Mouse (Mus musculus) heart, adult 10 weeks (tissue): Measurements from ENCODE around the gene Nat8f5. TPM values are rescaled to one million over a fixed set of nuclear protein-coding genes. Genes with fewer than 3 reads are reported as not detected.

ENCODE experiments used
- polyA plus RNA-seq: library from polyadenylated mRNA; stranded (reverse); fragments of 350-450 nt; fragmentation: Illumina TruSeq; extraction: RNeasy Lipid Tissue Mini Kit (QIAGEN cat#74804); gene quantifications from one replicate; pipeline ENCODE4 v1.2.3, GENCODE M21; 2014; ENCODE audit warnings: low read depth, low replicate concordance

The Nat8f5 gene
- polyA plus RNA-seq, result not detected

GRCm38 (mm10) chr6:85820837-85821236 is at the start of gene Nat8f5, which contains the start of gene Nat8f6:
Gene Nat8f5 (minus strand): TSS chr6:85820972.
Gene Nat8f6 (minus strand): TSS chr6:85820954.

GRCm38 (mm10) chr6:85869006-85869405 is 48.2 kb upstream of the Nat8f5 start, which contains the start of gene Nat8f2:
Gene Nat8f2 (minus strand): TSS chr6:85869158.

DNA sequence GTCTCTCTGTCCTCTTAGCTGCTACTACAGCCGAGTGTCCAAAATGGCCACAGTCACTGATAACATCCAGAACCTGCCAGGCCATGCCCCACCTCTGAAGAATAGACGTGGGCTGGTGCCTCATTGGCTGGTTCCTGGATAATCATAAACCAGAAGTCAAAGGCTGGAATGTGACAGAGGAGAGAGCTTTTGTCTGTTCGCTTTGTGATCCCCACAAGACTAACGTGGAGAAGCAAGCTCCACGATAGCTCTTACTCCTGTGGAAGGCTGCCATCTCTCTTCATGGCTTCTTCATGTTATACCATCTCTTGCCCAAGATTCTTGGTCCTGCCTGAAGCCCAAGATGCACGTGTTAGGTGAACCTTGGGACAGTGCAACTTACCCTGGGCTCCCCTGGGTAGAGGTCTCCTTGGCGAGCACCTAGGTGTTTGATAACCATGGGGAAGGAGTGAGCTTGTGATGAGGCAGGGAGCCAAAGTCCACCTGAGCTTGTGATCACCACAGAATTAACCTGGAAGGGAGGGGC is 11.1 kb upstream of the Nat8f5 start, which contains the start of gene Nat8:
Gene Nat8 (minus strand): TSS at position 287 of the 526 bp plus-strand sequence.

Other genes starting within 250 kb of the Nat8f5 start
- gene Alms1, start 233.4 kb downstream of the Nat8f5 start, polyA plus RNA-seq, result 1.2 TPM
- gene Nat8f7, start 107.8 kb downstream of the Nat8f5 start, polyA plus RNA-seq, result not detected
- gene Nat8f3, start 55.2 kb downstream of the Nat8f5 start, polyA plus RNA-seq, result 3.0 TPM
- 0.42 TPM for gene Nat8f6, start within 50 bp of the Nat8f5 start, polyA plus RNA-seq
- not detected for gene Nat8, start 11.1 kb upstream of the Nat8f5 start, polyA plus RNA-seq
- gene Nat8f2, start 48.2 kb upstream of the Nat8f5 start, polyA plus RNA-seq, result 0.34 TPM
- gene Nat8f4, start 83.9 kb upstream of the Nat8f5 start, polyA plus RNA-seq, result 1.6 TPM
- gene Tprkb, start 90.9 kb upstream of the Nat8f5 start, polyA plus RNA-seq, result 17.2 TPM
- gene Nat8f1, start 94.7 kb upstream of the Nat8f5 start, polyA plus RNA-seq, result 5.0 TPM
- gene Dusp11, start 140.7 kb upstream of the Nat8f5 start, polyA plus RNA-seq, result 73.6 TPM
- gene Figla, start 195.2 kb upstream of the Nat8f5 start, polyA plus RNA-seq, result not detected
- 0.10 TPM for gene Add2, start 207.7 kb upstream of the Nat8f5 start, polyA plus RNA-seq